Mouse (Mus musculus): Measurements from ENCODE around the gene Idh2. TPM values are rescaled to one million over a fixed set of nuclear protein-coding genes. Genes with fewer than 3 reads are reported as not detected.

Idh2 gene
- polyA plus RNA-seq, 1 experiment from 2014 or later: 215 TPM

DNA sequence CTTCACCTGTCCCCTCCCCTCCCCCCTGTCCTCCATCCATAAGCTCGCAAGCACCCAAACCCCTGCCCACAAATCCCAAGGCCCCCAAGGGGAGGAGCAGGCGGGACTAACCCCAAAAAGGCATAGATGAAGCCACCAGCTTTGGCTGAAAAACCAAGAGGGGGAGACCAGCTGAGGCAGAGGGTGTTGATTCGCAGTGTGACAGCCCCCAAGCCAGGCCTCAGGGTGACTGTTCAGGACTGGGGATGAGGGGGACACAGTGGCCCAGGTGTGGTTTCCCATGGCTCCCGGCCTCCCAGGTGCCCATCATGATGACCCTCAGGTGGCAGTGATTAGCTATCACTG is 23.4 kb downstream of the Idh2 start:
- ATAC-seq: no peak

DNA sequence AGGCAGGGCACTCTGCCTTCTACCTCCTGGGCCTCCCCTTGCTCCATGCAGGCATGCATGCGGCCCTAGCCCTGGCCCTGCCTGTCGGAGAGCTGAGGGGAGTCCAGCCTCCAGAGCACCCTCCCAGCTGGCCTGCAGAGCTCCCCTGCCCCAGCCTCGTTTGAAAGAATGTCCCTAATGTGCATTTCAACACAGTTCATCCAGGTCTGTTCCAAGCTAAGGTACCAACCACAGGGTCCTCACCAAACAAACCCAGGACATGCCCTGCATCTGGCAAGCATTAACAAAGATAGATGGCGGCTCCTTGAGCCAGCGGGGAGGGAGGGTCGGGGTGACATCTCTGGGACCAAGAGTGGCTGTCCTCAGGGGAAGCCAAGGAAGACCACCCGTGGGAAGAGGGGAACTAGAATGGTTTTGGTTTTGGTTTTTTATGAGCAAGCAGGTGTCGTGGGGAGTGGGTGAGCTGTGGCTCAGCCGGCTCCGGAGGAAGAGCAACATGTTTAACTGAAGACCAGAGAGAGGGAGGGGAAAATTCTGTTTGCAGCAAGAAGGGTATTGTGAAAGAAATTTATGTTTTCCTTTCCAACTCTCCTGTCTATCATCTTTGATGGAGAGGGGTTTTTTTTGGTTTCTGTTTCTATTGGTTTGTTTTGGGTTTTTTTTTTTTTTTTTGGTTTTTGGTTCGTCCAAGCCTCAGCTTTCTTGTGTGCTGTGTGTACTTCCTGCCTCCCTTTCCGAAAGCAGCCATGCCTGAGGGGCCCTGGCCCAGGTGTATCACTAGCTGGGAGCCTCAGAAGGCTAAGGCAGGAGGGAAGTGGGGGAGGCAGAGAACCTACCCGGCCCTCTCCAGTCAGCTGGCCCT is 24.0 kb downstream of the Idh2 start:
- H3K9ac ChIP-seq (ENCODE audit: low read depth, low read length): no peak overlapping the region
- no peak overlapping the region for H3K4me2 ChIP-seq (ENCODE audit: low read length)
- H3K27ac ChIP-seq (ENCODE audit: low read depth, low read length): no peak overlapping the region
- H3K27me3 ChIP-seq (replicated peaks; ENCODE audit: control insufficient read depth, insufficient read depth, low read length): no peaks in the 10 kb centered on the region
- no peak for ATAC-seq
- H3K36me3 ChIP-seq (ENCODE audit: control insufficient read depth, insufficient read depth, low read length): peaks cover 23% of the 10 kb centered on the region
- H3K4me1 ChIP-seq (ENCODE audit: control insufficient read depth, insufficient read depth, low read depth, low read length): no peaks in the 10 kb centered on the region
- no peak overlapping the region for H3K4me3 ChIP-seq (ENCODE audit: low read length)
- no peaks in the 10 kb centered on the region for H3K9me3 ChIP-seq (ENCODE audit: control insufficient read depth, low read length)
- WGBS: 65% methylated on average over 13 of the region's 13 CpGs

More for the DNA sequence above, 23.4 kb downstream of the Idh2 start:
- Histone ChIP-seq H3K4me1 (ENCODE audit: control insufficient read depth, insufficient read depth, low read depth, low read length) (no peaks in the 10 kb centered on the region), H3K27ac (ENCODE audit: low read depth, low read length) (no peak overlapping the region), H3K4me2 (ENCODE audit: low read length) (no peak overlapping the region), H3K27me3 (replicated peaks; ENCODE audit: control insufficient read depth, insufficient read depth, low read length) (no peaks in the 10 kb centered on the region), H3K9ac (ENCODE audit: low read depth, low read length) (no peak overlapping the region), H3K9me3 (ENCODE audit: control insufficient read depth, low read length) (no peaks in the 10 kb centered on the region), H3K36me3 (ENCODE audit: control insufficient read depth, insufficient read depth, low read length) (peaks cover 22% of the 10 kb centered on the region), H3K4me3 (ENCODE audit: low read length) (no peak overlapping the region)
- WGBS: 74% methylated on average over 4 of the region's 4 CpGs

DNA sequence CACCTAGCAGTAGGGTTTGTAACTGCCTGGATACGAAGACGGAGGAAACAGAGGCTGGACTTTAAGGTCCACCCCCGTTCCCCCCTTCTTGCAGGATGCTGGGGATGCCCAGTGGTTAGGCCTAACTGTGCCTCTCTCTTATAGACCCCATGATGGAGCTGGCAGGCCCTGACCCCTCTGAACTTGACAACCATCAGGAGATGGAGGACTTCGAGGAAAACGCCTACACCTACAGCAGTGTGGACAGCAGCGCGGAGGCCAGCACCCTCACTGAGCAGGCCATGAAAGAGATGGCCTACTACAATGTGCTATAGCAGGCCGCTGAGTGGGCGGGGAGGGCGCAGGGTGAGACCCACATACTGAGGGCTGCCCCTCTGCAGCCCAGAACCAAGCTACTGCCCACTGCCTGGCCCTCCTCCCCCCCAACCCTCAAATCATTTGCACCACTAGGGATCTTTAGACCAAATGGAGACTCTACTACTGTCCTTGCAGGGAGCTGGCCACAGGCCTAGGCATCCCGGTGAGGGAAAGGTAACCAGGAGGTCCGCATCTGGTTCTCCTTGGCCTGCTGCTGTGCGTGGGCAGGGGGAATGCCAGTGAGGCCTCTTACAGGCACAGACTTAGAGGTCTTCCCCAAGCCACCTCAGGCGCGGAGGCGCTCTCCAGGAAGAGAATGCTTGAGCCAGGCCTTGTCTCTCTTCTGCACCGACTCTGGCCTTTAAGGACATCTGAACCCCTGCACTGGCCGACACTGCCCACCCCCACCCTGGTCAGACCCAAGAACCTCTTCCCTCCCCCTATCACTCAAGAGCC is 24.8 kb downstream of the Idh2 start:
- Histone ChIP-seq H3K36me3 (ENCODE audit: control insufficient read depth, insufficient read depth, low read length) (peaks cover 19% of the 10 kb centered on the region), H3K27me3 (replicated peaks; ENCODE audit: control insufficient read depth, insufficient read depth, low read length) (no peaks in the 10 kb centered on the region), H3K9ac (ENCODE audit: low read depth, low read length) (no peak overlapping the region), H3K4me3 (ENCODE audit: low read length) (no peak overlapping the region), H3K9me3 (ENCODE audit: control insufficient read depth, low read length) (no peaks in the 10 kb centered on the region), H3K4me1 (ENCODE audit: control insufficient read depth, insufficient read depth, low read depth, low read length) (no peaks in the 10 kb centered on the region), H3K4me2 (ENCODE audit: low read length) (no peak overlapping the region), H3K27ac (ENCODE audit: low read depth, low read length) (no peak overlapping the region)
- no peak for ATAC-seq
- 82% methylated on average over 18 of the region's 18 CpGs for WGBS

DNA sequence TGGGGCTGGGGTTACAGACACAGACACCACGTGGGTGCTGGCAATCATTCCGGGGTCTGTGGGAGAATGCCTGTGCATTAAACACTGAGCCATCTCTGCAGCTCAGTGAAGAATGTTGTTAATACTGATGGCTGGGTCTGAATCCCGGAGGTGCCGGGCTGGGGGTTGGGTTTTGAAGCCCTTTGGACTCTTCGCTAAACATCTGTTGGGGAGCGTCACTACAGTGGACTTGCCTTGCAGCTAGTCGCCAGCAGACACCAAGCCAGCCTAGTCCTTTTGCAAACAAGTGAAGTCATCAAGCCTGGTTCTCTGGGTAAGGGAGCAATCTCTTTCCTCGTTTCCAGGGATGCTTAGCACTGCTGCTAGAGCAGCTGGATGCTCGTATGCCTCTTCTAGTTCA is 27.0 kb downstream of the Idh2 start:
- Histone ChIP-seq H3K4me1 (ENCODE audit: control insufficient read depth, insufficient read depth, low read depth, low read length) (no peaks in the 10 kb centered on the region), H3K9me3 (ENCODE audit: control insufficient read depth, low read length) (no peaks in the 10 kb centered on the region), H3K36me3 (ENCODE audit: control insufficient read depth, insufficient read depth, low read length) (peaks cover 11% of the 10 kb centered on the region), H3K27me3 (replicated peaks; ENCODE audit: control insufficient read depth, insufficient read depth, low read length) (no peaks in the 10 kb centered on the region), H3K27ac (ENCODE audit: low read depth, low read length) (no peak overlapping the region), H3K4me3 (ENCODE audit: low read length) (no peak overlapping the region), H3K9ac (ENCODE audit: low read depth, low read length) (no peak overlapping the region), H3K4me2 (ENCODE audit: low read length) (no peak overlapping the region)
- no peak for ATAC-seq
- 90% methylated on average over 9 of the region's 9 CpGs for WGBS

DNA sequence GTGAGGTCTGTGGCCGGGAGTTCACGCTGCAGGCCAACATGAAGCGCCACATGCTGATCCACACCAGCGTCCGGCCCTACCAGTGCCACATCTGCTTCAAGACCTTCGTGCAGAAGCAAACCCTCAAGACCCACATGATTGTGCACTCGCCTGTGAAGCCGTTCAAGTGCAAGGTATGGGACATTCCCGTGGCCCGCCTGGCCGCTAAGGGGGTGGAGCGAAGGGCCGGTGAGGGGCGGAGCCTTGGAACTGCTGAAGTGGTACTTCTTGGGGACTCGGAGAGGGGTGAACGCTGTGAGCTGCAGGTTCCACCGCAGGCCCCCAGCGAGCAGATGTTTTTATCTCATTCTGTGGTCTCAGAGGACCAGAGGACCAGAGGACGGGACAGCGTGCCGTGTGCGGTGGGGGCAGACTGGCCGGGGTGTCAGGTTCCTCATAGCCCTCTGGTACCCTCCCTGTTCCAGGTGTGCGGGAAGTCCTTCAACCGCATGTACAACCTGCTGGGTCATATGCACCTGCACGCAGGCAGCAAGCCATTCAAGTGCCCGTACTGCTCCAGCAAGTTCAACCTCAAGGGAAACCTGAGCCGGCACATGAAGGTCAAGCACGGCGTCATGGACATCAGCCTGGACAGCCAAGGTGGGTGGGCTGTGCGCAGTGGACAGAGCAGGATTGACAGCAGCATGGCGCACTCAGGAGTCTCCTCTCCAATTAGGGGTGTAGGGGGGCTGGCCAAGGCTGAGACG is 29.0 kb downstream of the Idh2 start:
- 82% methylated on average over 33 of the region's 33 CpGs for WGBS
- peaks cover 21% of the 10 kb centered on the region for H3K36me3 ChIP-seq (ENCODE audit: control insufficient read depth, insufficient read depth, low read length)
- no peak overlapping the region for H3K4me2 ChIP-seq (ENCODE audit: low read length)
- no peaks in the 10 kb centered on the region for H3K27me3 ChIP-seq (replicated peaks; ENCODE audit: control insufficient read depth, insufficient read depth, low read length)
- ATAC-seq: no peak
- no peaks in the 10 kb centered on the region for H3K4me1 ChIP-seq (ENCODE audit: control insufficient read depth, insufficient read depth, low read depth, low read length)
- H3K9ac ChIP-seq (ENCODE audit: low read depth, low read length): no peak overlapping the region
- H3K27ac ChIP-seq (ENCODE audit: low read depth, low read length): no peak overlapping the region
- no peak overlapping the region for H3K4me3 ChIP-seq (ENCODE audit: low read length)
- no peaks in the 10 kb centered on the region for H3K9me3 ChIP-seq (ENCODE audit: control insufficient read depth, low read length)

DNA sequence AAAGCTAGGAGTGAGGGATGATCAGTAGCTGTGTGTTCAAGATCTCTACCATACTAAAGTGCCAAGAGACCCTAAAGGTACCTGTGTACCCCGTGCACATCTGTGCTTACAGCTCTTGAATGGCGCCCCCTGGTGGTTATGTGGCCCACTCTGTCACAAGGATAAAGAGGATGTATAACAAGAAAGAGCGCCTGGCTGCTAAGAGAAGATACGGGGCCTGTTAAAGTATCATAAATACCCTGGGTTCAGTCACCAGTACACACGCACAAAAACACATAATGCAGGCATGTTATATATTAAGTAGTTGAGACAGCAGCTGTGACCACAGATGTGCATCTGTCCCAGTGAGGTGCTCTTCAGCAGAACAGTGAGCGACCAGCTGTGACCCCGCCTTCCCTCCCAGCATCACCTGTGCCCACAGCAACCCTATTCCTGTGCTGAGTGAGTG is 30.7 kb downstream of the Idh2 start:
- H3K36me3 ChIP-seq (ENCODE audit: control insufficient read depth, insufficient read depth, low read length): peaks cover 21% of the 10 kb centered on the region
- no peaks in the 10 kb centered on the region for H3K27me3 ChIP-seq (replicated peaks; ENCODE audit: control insufficient read depth, insufficient read depth, low read length)
- no peak overlapping the region for H3K4me3 ChIP-seq (ENCODE audit: low read length)
- H3K4me1 ChIP-seq (ENCODE audit: control insufficient read depth, insufficient read depth, low read depth, low read length): no peaks in the 10 kb centered on the region
- H3K4me2 ChIP-seq (ENCODE audit: low read length): no peak overlapping the region
- 0 out of 2 replicates have a peak overlapping the region, but pooled peaks have one; percentile 7 for H3K27ac ChIP-seq (ENCODE audit: low read depth, low read length)
- H3K9me3 ChIP-seq (ENCODE audit: control insufficient read depth, low read length): no peaks in the 10 kb centered on the region
- WGBS: 54% methylated on average over 7 of the region's 7 CpGs
- no peak overlapping the region for H3K9ac ChIP-seq (ENCODE audit: low read depth, low read length)
- peak; percentile 37; the same call in 1 of the 2 replicates for ATAC-seq

DNA sequence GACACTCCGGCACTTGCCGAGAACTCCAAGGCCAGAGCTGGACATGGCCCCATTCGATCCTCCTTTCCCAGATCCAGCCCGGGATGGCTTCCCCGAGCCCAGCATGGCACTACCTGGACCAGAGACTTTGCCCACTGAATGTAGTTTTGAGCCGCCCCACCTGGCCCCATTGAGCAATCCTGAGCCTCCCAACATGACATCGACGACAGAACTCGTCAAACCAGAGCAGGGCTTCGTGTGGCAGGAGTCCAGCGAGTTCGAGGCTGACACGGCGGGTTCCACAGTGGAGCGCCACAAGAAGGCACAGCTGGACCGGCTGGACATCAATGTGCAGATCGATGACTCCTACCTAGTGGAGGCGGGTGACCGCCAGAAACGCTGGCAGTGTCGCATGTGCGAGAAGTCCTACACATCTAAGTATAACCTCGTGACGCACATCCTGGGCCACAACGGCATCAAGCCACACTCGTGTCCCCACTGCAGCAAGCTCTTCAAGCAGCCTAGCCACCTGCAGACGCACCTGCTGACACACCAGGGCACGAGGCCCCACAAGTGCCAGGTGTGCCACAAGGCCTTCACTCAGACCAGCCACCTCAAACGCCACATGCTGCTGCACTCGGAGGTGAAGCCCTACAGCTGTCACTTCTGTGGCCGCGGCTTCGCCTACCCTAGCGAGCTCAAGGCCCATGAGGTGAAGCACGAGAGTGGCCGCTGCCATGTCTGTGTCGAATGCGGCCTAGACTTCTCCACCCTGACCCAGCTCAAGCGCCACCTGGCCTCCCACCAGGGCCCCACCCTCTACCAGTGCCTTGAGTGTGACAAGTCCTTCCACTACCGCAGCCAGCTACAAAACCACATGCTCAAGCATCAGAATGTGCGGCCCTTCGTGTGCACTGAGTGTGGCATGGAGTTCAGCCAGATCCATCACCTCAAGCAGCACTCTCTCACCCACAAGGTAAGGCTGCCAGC is 33.3 kb downstream of the Idh2 start:
- H3K4me3 ChIP-seq (ENCODE audit: low read length): no peak overlapping the region
- H3K27ac ChIP-seq (ENCODE audit: low read depth, low read length): no peak overlapping the region
- WGBS: 92% methylated on average over 42 of the region's 42 CpGs
- no peaks in the 10 kb centered on the region for H3K27me3 ChIP-seq (replicated peaks; ENCODE audit: control insufficient read depth, insufficient read depth, low read length)
- H3K9me3 ChIP-seq (ENCODE audit: control insufficient read depth, low read length): no peaks in the 10 kb centered on the region
- no peak for ATAC-seq
- H3K9ac ChIP-seq (ENCODE audit: low read depth, low read length): no peak overlapping the region
- H3K4me2 ChIP-seq (ENCODE audit: low read length): no peak overlapping the region
- peaks cover 7% of the 10 kb centered on the region for H3K4me1 ChIP-seq (ENCODE audit: control insufficient read depth, insufficient read depth, low read depth, low read length)
- H3K36me3 ChIP-seq (ENCODE audit: control insufficient read depth, insufficient read depth, low read length): peaks cover 17% of the 10 kb centered on the region

DNA sequence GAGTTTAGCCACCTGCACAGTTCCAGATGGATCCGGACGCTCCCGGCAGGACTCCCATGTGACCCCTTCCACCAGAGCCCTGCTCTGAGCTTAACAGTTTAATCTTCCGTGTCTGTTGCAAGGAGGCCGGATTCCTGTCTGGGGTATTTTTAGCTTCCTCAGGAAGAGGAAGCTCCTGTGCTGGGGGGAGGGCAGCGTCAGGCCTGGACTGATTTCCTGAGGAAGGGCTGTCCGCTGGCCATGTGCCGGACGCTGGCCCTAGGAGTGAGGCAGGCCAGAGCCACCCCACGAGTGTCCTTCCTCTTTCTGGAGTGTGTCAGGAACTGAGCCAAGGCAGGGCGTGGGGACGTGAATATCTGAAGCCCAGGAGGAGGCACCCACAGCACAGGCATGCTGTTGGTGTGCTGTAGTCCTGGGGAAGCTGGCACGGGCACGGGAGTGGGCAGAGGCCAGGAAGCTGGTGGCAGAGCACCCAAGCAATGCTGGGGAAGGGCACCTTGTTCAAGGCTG is 36.3 kb downstream of the Idh2 start:
- Histone ChIP-seq H3K27me3 (replicated peaks; ENCODE audit: control insufficient read depth, insufficient read depth, low read length) (no peaks in the 10 kb centered on the region), H3K9ac (ENCODE audit: low read depth, low read length) (0 out of 2 replicates have a peak overlapping the region, but pooled peaks have one; percentile 16), H3K27ac (ENCODE audit: low read depth, low read length) (peak overlapping the region; percentile 46), H3K4me2 (ENCODE audit: low read length) (no peak overlapping the region), H3K4me1 (ENCODE audit: control insufficient read depth, insufficient read depth, low read depth, low read length) (peaks cover 16% of the 10 kb centered on the region), H3K9me3 (ENCODE audit: control insufficient read depth, low read length) (no peaks in the 10 kb centered on the region), H3K4me3 (ENCODE audit: low read length) (no peak overlapping the region), H3K36me3 (ENCODE audit: control insufficient read depth, insufficient read depth, low read length) (peaks cover 9% of the 10 kb centered on the region; the same call in 1 of the 2 replicates)
- 44% methylated on average over 14 of the region's 14 CpGs for WGBS
- 0 out of 2 replicates have a peak, but pooled peaks have one; percentile 13 for ATAC-seq
